Mouse (Mus musculus) neural tube, embryonic 11.5 days (tissue): ENCODE results near the gene Ccdc88c. TPM values are rescaled to one million over a fixed set of nuclear protein-coding genes. Genes with fewer than 3 reads are reported as not detected.

Experiments
- ATAC-seq: fragments of 200-750 bp; cut with Nextera tagmentation; 2 replicates; pipeline ENCODE4 v1.8.0; 2017; ENCODE audit warnings: moderate number of reproducible peaks, mild to moderate bottlenecking, moderate TSS enrichment, moderate library complexity; ENCODE audit not compliant: insufficient read depth, low FRiP score, low TSS enrichment
- DNase-seq: peaks from one replicate; pipeline ENCODE4 v3.0.0-alpha.2; 2015; ENCODE audit warnings: low spot score
- H3K27ac ChIP-seq: fragments of 300-500 bp; sonication (generic); 2 replicates; pipeline ENCODE4 v1.5.1; 2014; ENCODE audit warnings: low read depth, mild to moderate bottlenecking, low read length
- H3K27me3 ChIP-seq: fragments of 300-500 bp; sonication (generic); 2 replicates; pipeline ENCODE4 v1.6.1; 2014; ENCODE audit warnings: mild to moderate bottlenecking, low read length, mixed read lengths; ENCODE audit not compliant: control insufficient read depth, insufficient read depth
- H3K36me3 ChIP-seq: fragments of 300-500 bp; sonication (generic); 2 replicates; pipeline ENCODE4 v1.6.1; 2014; ENCODE audit warnings: mild to moderate bottlenecking, low read length, moderate library complexity, mixed read lengths; ENCODE audit not compliant: control insufficient read depth, insufficient read depth
- H3K4me1 ChIP-seq: fragments of 300-500 bp; sonication (generic); 2 replicates; pipeline ENCODE4 v1.6.1; 2014; ENCODE audit warnings: low read length, mixed read lengths; ENCODE audit not compliant: control insufficient read depth, insufficient read depth
- H3K4me2 ChIP-seq: fragments of 300-500 bp; sonication (generic); 2 replicates; pipeline ENCODE4 v1.6.1; 2014; ENCODE audit warnings: low read depth, mild to moderate bottlenecking, moderate library complexity
- H3K4me3 ChIP-seq: fragments of 300-500 bp; sonication (generic); 2 replicates; pipeline ENCODE4 v1.5.1; 2014; ENCODE audit warnings: low read depth, low read length
- H3K9ac ChIP-seq: fragments of 300-500 bp; sonication (generic); 2 replicates; pipeline ENCODE4 v1.6.1; 2014; ENCODE audit warnings: mild to moderate bottlenecking, low read length
- H3K9me3 ChIP-seq: fragments of 300-500 bp; sonication (generic); 2 replicates; pipeline ENCODE4 v1.6.1; 2016; ENCODE audit warnings: low read length; ENCODE audit not compliant: control insufficient read depth
- WGBS: fragments of 180-500 bp; shearing (Covaris S2); extraction: QIAGEN DNeasy Blood & Tissue Kit; methylation state at CpG from one replicate; pipeline ENCODE4 v1.1.7; 2014; 5-methylcytosine and 5-hydroxymethylcytosine counted together
- polyA plus RNA-seq: library from polyadenylated mRNA; unstranded; fragments of >200 nt; fragmentation: Nextera tagmentation; extraction: Ambion mirVana; gene quantifications from 2 replicates; pipeline ENCODE4 v1.2.1, GENCODE M21; 2014

Gene Ccdc88c
- polyA plus RNA-seq, result 11.8 and 12.9 TPM in 2 replicates

- H3K4me2 ChIP-seq, result peak within 1 kb of the TSS; percentile 89
- DNase-seq, result peak; percentile 92
- H3K4me1 ChIP-seq, result peaks cover 14% of the 10 kb centered on the region
- H3K9ac ChIP-seq, result peak within 1 kb of the TSS; percentile 93
- no peaks in the 10 kb centered on the region for H3K27me3 ChIP-seq
- WGBS, result under 1% methylated on average over 54 of the region's 56 CpGs
- H3K4me3 ChIP-seq, result peak within 1 kb of the TSS; percentile 79
- H3K36me3 ChIP-seq, result no peaks in the 10 kb centered on the region
- peak; percentile 87 for ATAC-seq
- H3K27ac ChIP-seq, result peak within 1 kb of the TSS; percentile 94
- H3K9me3 ChIP-seq, result no peaks in the 10 kb centered on the region
Observed at GRCm38 (mm10) chr12:101028954-101029731, at the start of gene Ccdc88c. TSS of gene Ccdc88c (minus strand) at chr12:101029056.

GRCm38 (mm10) chr12:101077955-101078354 is 49.1 kb upstream of the Ccdc88c start:
- ATAC-seq, result no peak
- DNase-seq, result no peak
- no peak overlapping the region for H3K4me3 ChIP-seq
- 0 out of 2 replicates have a peak, but pooled peaks cover 3% of the 10 kb centered on the region for H3K36me3 ChIP-seq
- no peaks in the 10 kb centered on the region for H3K9me3 ChIP-seq
- H3K4me1 ChIP-seq, result peaks cover 5% of the 10 kb centered on the region; the same call in 1 of the 2 replicates
- no peak overlapping the region for H3K4me2 ChIP-seq
- no peaks in the 10 kb centered on the region for H3K27me3 ChIP-seq
- H3K27ac ChIP-seq, result no peak overlapping the region
- no peak overlapping the region for H3K9ac ChIP-seq

- no peak for ATAC-seq
Observed at GRCm38 (mm10) chr12:101075433-101075832, 46.6 kb upstream of the Ccdc88c start.

GRCm38 (mm10) chr12:101074821-101075429 is 46.1 kb upstream of the Ccdc88c start:
- Histone ChIP-seq H3K4me2 (no peak overlapping the region), H3K4me3 (no peak overlapping the region), H3K36me3 (0 out of 2 replicates have a peak, but pooled peaks cover 3% of the 10 kb centered on the region), H3K27me3 (no peaks in the 10 kb centered on the region), H3K9ac (no peak overlapping the region), H3K4me1 (no peaks in the 10 kb centered on the region), H3K27ac (no peak overlapping the region), H3K9me3 (no peaks in the 10 kb centered on the region)
- ATAC-seq, result no peak
- DNase-seq, result no peak
- WGBS, result 94% methylated on average over 4 of the region's 4 CpGs

More at GRCm38 (mm10) chr12:101075433-101075832, 46.6 kb upstream of the Ccdc88c start:
- Histone ChIP-seq H3K36me3 (0 out of 2 replicates have a peak, but pooled peaks cover 3% of the 10 kb centered on the region), H3K9ac (no peak overlapping the region), H3K27me3 (no peaks in the 10 kb centered on the region), H3K4me2 (no peak overlapping the region), H3K27ac (no peak overlapping the region), H3K4me1 (no peaks in the 10 kb centered on the region), H3K9me3 (no peaks in the 10 kb centered on the region), H3K4me3 (no peak overlapping the region)
- 79% methylated on average over 3 of the region's 3 CpGs for WGBS
- no peak for DNase-seq

- H3K9me3 ChIP-seq, result no peaks in the 10 kb centered on the region
- no peak for DNase-seq
- H3K9ac ChIP-seq, result no peak overlapping the region
- no peak overlapping the region for H3K27ac ChIP-seq
- H3K27me3 ChIP-seq, result no peaks in the 10 kb centered on the region
- H3K4me2 ChIP-seq, result no peak overlapping the region
- no peak overlapping the region for H3K4me3 ChIP-seq
- H3K4me1 ChIP-seq, result no peaks in the 10 kb centered on the region
- 95% methylated on average over 1 of the region's 1 CpGs for WGBS
- no peaks in the 10 kb centered on the region; the same call in 1 of the 2 replicates for H3K36me3 ChIP-seq
- no peak for ATAC-seq
Observed at GRCm38 (mm10) chr12:101069813-101070212, 41.0 kb upstream of the Ccdc88c start.

GRCm38 (mm10) chr12:101066329-101066728 is 37.5 kb upstream of the Ccdc88c start:
- 86% methylated on average over 1 of the region's 1 CpGs for WGBS
- Histone ChIP-seq H3K4me1 (no peaks in the 10 kb centered on the region), H3K9ac (no peak overlapping the region), H3K4me2 (no peak overlapping the region), H3K4me3 (no peak overlapping the region), H3K27ac (no peak overlapping the region), H3K9me3 (no peaks in the 10 kb centered on the region), H3K36me3 (peaks cover 2% of the 10 kb centered on the region; the same call in 1 of the 2 replicates), H3K27me3 (no peaks in the 10 kb centered on the region)
- ATAC-seq, result no peak
- no peak for DNase-seq

- no peak overlapping the region for H3K4me2 ChIP-seq
- no peaks in the 10 kb centered on the region for H3K9me3 ChIP-seq
- no peaks in the 10 kb centered on the region for H3K4me1 ChIP-seq
- no peak for DNase-seq
- no peaks in the 10 kb centered on the region for H3K27me3 ChIP-seq
- H3K36me3 ChIP-seq, result peaks cover 16% of the 10 kb centered on the region
- H3K27ac ChIP-seq, result no peak overlapping the region
- no peak overlapping the region for H3K4me3 ChIP-seq
- H3K9ac ChIP-seq, result no peak overlapping the region
- no peak for ATAC-seq
Observed at GRCm38 (mm10) chr12:101039956-101040355, 11.1 kb upstream of the Ccdc88c start.

GRCm38 (mm10) chr12:101028247-101028953 is 456 bp downstream of the Ccdc88c start:
- Histone ChIP-seq H3K4me3 (peak overlapping the region; percentile 79), H3K27me3 (no peaks in the 10 kb centered on the region), H3K9me3 (no peaks in the 10 kb centered on the region), H3K4me2 (peak overlapping the region; percentile 89), H3K9ac (peak overlapping the region; percentile 93), H3K4me1 (peaks cover 14% of the 10 kb centered on the region), H3K36me3 (no peaks in the 10 kb centered on the region), H3K27ac (peak overlapping the region; percentile 94)
- DNase-seq (no peak), ATAC-seq (no peak; the same call in 1 of the 2 replicates)
- under 1% methylated on average over 61 of the region's 67 CpGs for whole genome bisulfite sequencing
